Mouse (Mus musculus) G1E (cell line): ENCODE data around the gene Aars2. TPM values are rescaled to one million over a fixed set of nuclear protein-coding genes. Genes with fewer than 3 reads are reported as not detected.

Source experiments
- ATAC-seq: 2 replicates; pipeline ENCODE4 v1.8.0; 2016; ENCODE audit warnings: mild to moderate bottlenecking; ENCODE audit not compliant: insufficient number of reproducible peaks, poor library complexity, low FRiP score, severe bottlenecking; ENCODE audit errors: extremely low read depth
- DNase-seq: peaks from one replicate; pipeline ENCODE4 v3.0.0; 2012; ENCODE audit warnings: low spot score
- H3K27me3 ChIP-seq: 2 replicates; pipeline ENCODE4 v1.6.1; 2012; ENCODE audit warnings: mild to moderate bottlenecking, low read length, inconsistent platforms; ENCODE audit not compliant: insufficient read depth
- H3K36me3 ChIP-seq: replicated peaks from 2 replicates; pipeline ENCODE3; 2012; ENCODE audit warnings: mild to moderate bottlenecking, inconsistent platforms
- H3K4me1 ChIP-seq: 2 replicates; pipeline ENCODE4 v1.6.1; 2012; ENCODE audit warnings: low read depth, low read length, inconsistent platforms, mixed read lengths; ENCODE audit not compliant: insufficient read depth
- H3K4me3 ChIP-seq: 2 replicates; pipeline ENCODE4 v1.5.1; 2012; ENCODE audit warnings: low read depth, mild to moderate bottlenecking, inconsistent platforms, low read length, moderate library complexity, mixed read lengths
- H3K9me3 ChIP-seq: replicated peaks from 2 replicates; pipeline ENCODE4 v1.6.1; 2012; ENCODE audit warnings: inconsistent platforms
- CTCF ChIP-seq: IDR thresholded peaks from 2 replicates; pipeline ENCODE4 v1.5.1; 2012; ENCODE audit warnings: low read depth, low read length, inconsistent platforms, mixed read lengths
- GATA1 ChIP-seq: IDR thresholded peaks from 2 replicates; pipeline ENCODE4 v1.6.1; 2012; ENCODE audit warnings: borderline replicate concordance, low read length, inconsistent platforms, mixed read lengths
- GATA2 ChIP-seq: IDR thresholded peaks from 2 replicates; pipeline ENCODE4 v1.6.1; 2012; ENCODE audit warnings: low read depth, low read length, inconsistent platforms, borderline replicate concordance
- POLR2AphosphoS5 ChIP-seq: IDR thresholded peaks from 2 replicates; pipeline ENCODE4 v1.6.1; 2012; ENCODE audit warnings: low read depth, low read length, inconsistent platforms; ENCODE audit not compliant: insufficient replicate concordance
- TAL1 ChIP-seq: conservative IDR thresholded peaks from 2 replicates; pipeline ENCODE4 v1.6.1; 2012; ENCODE audit warnings: low read depth, low read length, inconsistent platforms, mixed read lengths
- polyA plus RNA-seq: library from polyadenylated mRNA; stranded (reverse); fragments of >175 nt; gene quantifications from 2 replicates; pipeline ENCODE4 v1.2.3, GENCODE M21; 2012
- total RNA-seq, 2 experiments: library from RNA; stranded (forward) in 1 of 2; stranded (reverse) in 1 of 2; fragments of 200-1000 nt in 1 of 2; fragments of >200 nt in 1 of 2; fragmentation: Nextera tagmentation in 1 of 2; gene quantifications; 2 replicates each; pipeline ENCODE4 v1.2.3; 2014 to 2017

The Aars2 gene
- total RNA-seq (2014; fragmentation: Nextera tagmentation): 6.8 and 17.1 TPM in 2 replicates
- total RNA-seq (2017): 7.8 and 8.7 TPM in 2 replicates
- polyA plus RNA-seq: 34.7 and 43.0 TPM in 2 replicates

DNA sequence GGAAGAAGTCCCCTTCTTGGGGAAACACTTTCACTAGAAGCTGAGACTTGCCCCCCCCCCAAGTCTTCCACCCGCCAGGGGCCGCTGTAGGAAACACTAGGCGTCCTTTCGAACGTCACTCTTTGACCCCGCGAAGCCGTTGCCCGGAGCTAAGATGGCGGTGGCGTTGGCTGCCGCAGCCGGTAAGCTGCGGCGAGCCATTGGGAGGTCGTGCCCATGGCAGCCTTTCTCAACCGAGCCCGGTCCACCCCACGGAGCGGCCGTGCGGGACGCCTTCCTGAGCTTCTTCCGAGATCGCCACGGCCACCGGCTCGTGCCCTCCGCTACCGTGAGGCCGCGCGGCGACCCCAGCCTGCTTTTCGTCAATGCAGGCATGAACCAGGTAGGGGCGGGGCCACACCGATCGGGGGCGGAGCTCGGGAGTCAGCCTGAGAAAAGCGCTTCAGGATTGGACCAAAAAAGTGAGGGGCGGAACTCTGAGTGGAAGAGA is at the start of gene Aars2:
Gene Aars2 (plus strand): TSS at position 142 of the 490 bp plus-strand sequence.
- peaks cover 30% of the 10 kb centered on the region for H3K4me1 ChIP-seq
- TF ChIP-seq GATA1 (no peak), CTCF (peak; percentile 26; the same call in 1 of the 2 replicates), TAL1 (no peak), POLR2AphosphoS5 (no peak)
- peaks cover 40% of the 10 kb centered on the region for H3K36me3 ChIP-seq
- H3K27me3 ChIP-seq: peaks cover 17% of the 10 kb centered on the region
- no peaks in the 10 kb centered on the region for H3K9me3 ChIP-seq
- peak; percentile 82 for ATAC-seq
- peak within 1 kb of the TSS; percentile 87 for H3K4me3 ChIP-seq
- DNase-seq: peak; percentile 82

DNA sequence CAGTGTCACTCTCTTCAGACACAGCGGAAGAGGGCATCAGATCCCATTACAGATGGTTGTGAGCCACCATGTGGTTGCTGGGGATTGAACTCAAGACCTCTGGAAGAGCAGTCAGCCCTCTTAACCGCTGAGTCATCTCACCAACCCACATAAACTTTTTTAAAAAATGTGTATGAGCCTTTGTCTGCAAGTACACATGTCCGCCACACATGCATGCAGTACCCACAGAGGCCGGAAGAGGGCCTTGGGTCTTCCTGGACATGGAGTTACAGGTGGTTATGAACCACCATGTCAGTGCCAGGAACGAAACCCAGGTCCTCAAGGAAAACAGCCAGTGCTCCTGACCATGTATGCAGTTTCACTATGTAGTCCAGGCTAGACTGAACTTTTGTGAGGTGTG is 49.2 kb upstream of the Aars2 start:
- TF ChIP-seq CTCF (no peak), GATA1 (no peak)
- DNase-seq (no peak), ATAC-seq (peak; percentile 15; the same call in 1 of the 2 replicates)
- no peaks in the 10 kb centered on the region; the same call in 1 of the 2 replicates for H3K27me3 ChIP-seq
- no peaks in the 10 kb centered on the region for H3K9me3 ChIP-seq
- peaks cover 2% of the 10 kb centered on the region for H3K36me3 ChIP-seq
- no peaks in the 10 kb centered on the region for H3K4me1 ChIP-seq
- H3K4me3 ChIP-seq: no peak overlapping the region

GRCm38 (mm10) chr17:45458516-45458915 is 48.1 kb upstream of the Aars2 start:
- H3K27me3 ChIP-seq: no peaks in the 10 kb centered on the region; the same call in 1 of the 2 replicates

GRCm38 (mm10) chr17:45459062-45459461 is 47.6 kb upstream of the Aars2 start:
- TF ChIP-seq CTCF (no peak), GATA2 (no peak), GATA1 (no peak), TAL1 (no peak), POLR2AphosphoS5 (no peak)
- no peak overlapping the region for H3K4me3 ChIP-seq

More at GRCm38 (mm10) chr17:45458516-45458915, 48.1 kb upstream of the Aars2 start:
- no peaks in the 10 kb centered on the region for H3K9me3 ChIP-seq
- H3K4me3 ChIP-seq: no peak overlapping the region
- TF ChIP-seq CTCF: no peak
- no peak for TF ChIP-seq TAL1
- no peak for TF ChIP-seq GATA1
- TF ChIP-seq GATA2: no peak
- TF ChIP-seq POLR2AphosphoS5: no peak
- ATAC-seq (no peak), DNase-seq (no peak)
- H3K4me1 ChIP-seq: no peaks in the 10 kb centered on the region
- peaks cover 2% of the 10 kb centered on the region for H3K36me3 ChIP-seq

GRCm38 (mm10) chr17:45462506-45462905 is 44.1 kb upstream of the Aars2 start:
- TF ChIP-seq GATA1 (no peak), POLR2AphosphoS5 (no peak), GATA2 (no peak), TAL1 (no peak), CTCF (no peak)
- Histone ChIP-seq H3K36me3 (peaks cover 2% of the 10 kb centered on the region), H3K9me3 (no peaks in the 10 kb centered on the region; the same call in 1 of the 2 replicates), H3K4me3 (no peak overlapping the region), H3K4me1 (no peaks in the 10 kb centered on the region), H3K27me3 (no peaks in the 10 kb centered on the region; the same call in 1 of the 2 replicates)
- ATAC-seq (no peak), DNase-seq (no peak)

More at GRCm38 (mm10) chr17:45459062-45459461, 47.6 kb upstream of the Aars2 start:
- Histone ChIP-seq H3K36me3 (peaks cover 2% of the 10 kb centered on the region), H3K9me3 (no peaks in the 10 kb centered on the region), H3K4me1 (no peaks in the 10 kb centered on the region), H3K27me3 (no peaks in the 10 kb centered on the region; the same call in 1 of the 2 replicates)
- no peak for ATAC-seq
- DNase-seq: no peak

- TF ChIP-seq GATA1: no peak
- DNase-seq: no peak
- Histone ChIP-seq H3K9me3 (no peaks in the 10 kb centered on the region; the same call in 1 of the 2 replicates), H3K4me1 (no peaks in the 10 kb centered on the region), H3K27me3 (no peaks in the 10 kb centered on the region), H3K4me3 (no peak overlapping the region), H3K36me3 (no peaks in the 10 kb centered on the region)
- ATAC-seq: no peak
Observed at GRCm38 (mm10) chr17:45464255-45464654, 42.4 kb upstream of the Aars2 start.

DNA sequence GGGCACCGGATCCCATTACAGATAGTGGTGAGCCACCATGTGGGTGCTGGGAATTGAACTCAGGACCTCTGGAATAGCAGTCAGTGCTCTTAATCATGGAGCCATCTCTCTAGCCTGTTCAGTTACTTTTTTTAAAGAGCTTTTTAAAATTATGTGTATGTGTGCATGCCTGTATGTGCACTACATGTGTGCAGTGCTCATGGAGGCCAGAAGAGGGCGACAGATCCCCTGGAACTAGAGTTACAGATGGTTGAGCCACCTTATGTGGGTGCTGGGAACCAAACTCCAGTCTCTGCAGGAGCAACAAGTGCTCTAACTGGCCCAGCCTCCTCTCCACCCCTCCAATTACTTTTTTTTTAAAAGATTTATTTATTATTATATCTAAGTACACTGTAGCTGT is 39.9 kb upstream of the Aars2 start:
- Histone ChIP-seq H3K9me3 (no peaks in the 10 kb centered on the region; the same call in 1 of the 2 replicates), H3K4me3 (no peak overlapping the region), H3K27me3 (no peaks in the 10 kb centered on the region), H3K4me1 (no peaks in the 10 kb centered on the region), H3K36me3 (no peaks in the 10 kb centered on the region)
- TF ChIP-seq POLR2AphosphoS5 (no peak), GATA1 (no peak), GATA2 (no peak), TAL1 (no peak), CTCF (no peak)
- ATAC-seq: no peak
- no peak for DNase-seq
